Mouse (Mus musculus) heart, postnatal 36 days (tissue): Measurements from ENCODE around the gene Tmem259. TPM values are rescaled to one million over a fixed set of nuclear protein-coding genes. Genes with fewer than 3 reads are reported as not detected.

Experiments
- DNase-seq, 2 experiments: peaks; one replicate each; pipeline ENCODE4 v3.0.0; 2021 to 2022
- intact Hi-C: fragments of 180-260 bp; cut with DNase I; formaldehyde crosslinking; loops from one replicate; pipeline ENCODE4 v1.15.1; 2025
- total RNA-seq, 2 experiments: library from RNA; stranded (reverse); gene quantifications; 2 replicates each; pipeline ENCODE4 v1.2.3; 2021

Gene Tmem259
- total RNA-seq, 2 experiments from 2014 or later, result 107 to 120 TPM

GRCm38 (mm10) chr10:79945507-79946234 is 38.5 kb downstream of the Tmem259 start:
- intact Hi-C loops, result no loop called here
- no peak for DNase-seq

GRCm38 (mm10) chr10:79943471-79943901 is 40.6 kb downstream of the Tmem259 start:
- no peak for DNase-seq
- intact Hi-C loops, result no loop called here

GRCm38 (mm10) chr10:79942988-79943387 is 41.1 kb downstream of the Tmem259 start:
- intact Hi-C loops, result no loop called here
- DNase-seq, result no peak

- DNase-seq, result peak in 1 of 2 experiments; percentile 29
- intact Hi-C loops, result no loop called here
Measured at GRCm38 (mm10) chr10:79940749-79941148, 43.4 kb downstream of the Tmem259 start.

GRCm38 (mm10) chr10:79937775-79938526 is 46.2 kb downstream of the Tmem259 start:
- no peak for DNase-seq
- intact Hi-C loops, result no loop called here

- intact Hi-C loops, result no loop called here
- peak; percentile 79 to 84 for DNase-seq
Measured at GRCm38 (mm10) chr10:79936911-79937441, 47.2 kb downstream of the Tmem259 start.

- intact Hi-C loops, result no loop called here
- DNase-seq, result no peak
Measured at GRCm38 (mm10) chr10:79936284-79936910, 47.7 kb downstream of the Tmem259 start.

- DNase-seq, result no peak
- intact Hi-C loops, result no loop called here
Measured at GRCm38 (mm10) chr10:79934794-79935569, 49.1 kb downstream of the Tmem259 start.

- intact Hi-C loops, result no loop called here
- peak; percentile 89 to 91 for DNase-seq
Measured at GRCm38 (mm10) chr10:79934272-79934721, 49.8 kb downstream of the Tmem259 start.

- intact Hi-C loops, result no loop called here
- no peak for DNase-seq
Measured at GRCm38 (mm10) chr10:79933861-79934260, 50.3 kb downstream of the Tmem259 start.

- peak; percentile 27 to 41 for DNase-seq
- intact Hi-C loops, result no loop called here
Measured at GRCm38 (mm10) chr10:79933145-79933679, 50.9 kb downstream of the Tmem259 start.

- peak; percentile 71 to 75 for DNase-seq
- intact Hi-C loops, result no loop called here
Measured at GRCm38 (mm10) chr10:79932736-79933135, 51.4 kb downstream of the Tmem259 start.

- no peak for DNase-seq
- intact Hi-C loops, result no loop called here
Measured at GRCm38 (mm10) chr10:79931797-79932196, 52.3 kb downstream of the Tmem259 start.

- intact Hi-C loops, result no loop called here
- no peak for DNase-seq
Measured at GRCm38 (mm10) chr10:79930826-79931186, 53.3 kb downstream of the Tmem259 start.

- DNase-seq, result no peak
- intact Hi-C loops, result no loop called here
Measured at GRCm38 (mm10) chr10:79929967-79930825, 53.9 kb downstream of the Tmem259 start.

GRCm38 (mm10) chr10:79928907-79929701 is 55.0 kb downstream of the Tmem259 start:
- intact Hi-C loops, result no loop called here
- no peak for DNase-seq

GRCm38 (mm10) chr10:79928030-79928694 is 56.0 kb downstream of the Tmem259 start:
- DNase-seq, result peak in 1 of 2 experiments; percentile 40
- intact Hi-C loops, result no loop called here
